Mouse (Mus musculus): ENCODE measurements around the gene Myocos. TPM values are rescaled to one million over a fixed set of nuclear protein-coding genes. Genes with fewer than 3 reads are reported as not detected.
"Not testable (repeated sequence)": the region's sequence is repeated elsewhere in the genome, so short reads cannot be mapped to it uniquely, and the experiment has no call there.

The Myocos gene
- not detected in 2 replicates for total RNA-seq (2014; fragmentation: Nextera tagmentation)
- not detected in 2 replicates for total RNA-seq (2017)

- ATAC-seq (replicated peaks; ENCODE audit: low FRiP score, low TSS enrichment, poor library complexity, severe bottlenecking): no peak
Measured at GRCm38 (mm10) chr1:162658119-162658518, at the start of gene Myocos. TSS of gene Myocos (minus strand) at chr1:162658219.

- ATAC-seq (replicated peaks; ENCODE audit: low FRiP score, low TSS enrichment, poor library complexity, severe bottlenecking): no peak
Measured at GRCm38 (mm10) chr1:162700389-162701066, 42.5 kb upstream of the Myocos start.

- no peak; the same call in 1 of the 2 replicates for ATAC-seq (replicated peaks; ENCODE audit: low FRiP score, low TSS enrichment, poor library complexity, severe bottlenecking)
Measured at GRCm38 (mm10) chr1:162697866-162698265, 39.8 kb upstream of the Myocos start.

GRCm38 (mm10) chr1:162693721-162694120, 35.7 kb upstream of the Myocos start:
- no peak for ATAC-seq (replicated peaks; ENCODE audit: low FRiP score, low TSS enrichment, poor library complexity, severe bottlenecking)

GRCm38 (mm10) chr1:162665486-162666174, 7.6 kb upstream of the Myocos start:
- ATAC-seq (replicated peaks; ENCODE audit: low FRiP score, low TSS enrichment, poor library complexity, severe bottlenecking): peak; percentile 38; the same call in 1 of the 2 replicates

GRCm38 (mm10) chr1:162664826-162665475, 6.9 kb upstream of the Myocos start:
- ATAC-seq (replicated peaks; ENCODE audit: low FRiP score, low TSS enrichment, poor library complexity, severe bottlenecking): peak; percentile 95

- peak; percentile 35; the same call in 1 of the 2 replicates for ATAC-seq (replicated peaks; ENCODE audit: low FRiP score, low TSS enrichment, poor library complexity, severe bottlenecking)
Measured at GRCm38 (mm10) chr1:162660276-162660860, 2.3 kb upstream of the Myocos start.

- ATAC-seq (replicated peaks; ENCODE audit: low FRiP score, low TSS enrichment, poor library complexity, severe bottlenecking): no peak
Measured at GRCm38 (mm10) chr1:162648416-162648815, 9.6 kb downstream of the Myocos start.

GRCm38 (mm10) chr1:162646083-162646686, 11.8 kb downstream of the Myocos start:
- peak; percentile 77 for ATAC-seq (replicated peaks; ENCODE audit: low FRiP score, low TSS enrichment, poor library complexity, severe bottlenecking)

GRCm38 (mm10) chr1:162643752-162644151, 14.3 kb downstream of the Myocos start:
- no peak for ATAC-seq (replicated peaks; ENCODE audit: low FRiP score, low TSS enrichment, poor library complexity, severe bottlenecking)

- ATAC-seq (replicated peaks; ENCODE audit: low FRiP score, low TSS enrichment, poor library complexity, severe bottlenecking): no peak
Measured at GRCm38 (mm10) chr1:162642591-162642990, 15.4 kb downstream of the Myocos start.

GRCm38 (mm10) chr1:162639861-162640260, 18.2 kb downstream of the Myocos start:
- ATAC-seq (replicated peaks; ENCODE audit: low FRiP score, low TSS enrichment, poor library complexity, severe bottlenecking): no peak

GRCm38 (mm10) chr1:162639051-162639750, 18.8 kb downstream of the Myocos start, which contains the start of gene Myoc:
TSS of gene Myoc (plus strand) at chr1:162639155.
- no peak for ATAC-seq (replicated peaks; ENCODE audit: low FRiP score, low TSS enrichment, poor library complexity, severe bottlenecking)

- ATAC-seq (replicated peaks; ENCODE audit: low FRiP score, low TSS enrichment, poor library complexity, severe bottlenecking): no peak
Measured at GRCm38 (mm10) chr1:162638535-162638934, 19.5 kb downstream of the Myocos start.

GRCm38 (mm10) chr1:162636516-162636915, 21.5 kb downstream of the Myocos start:
- no peak for ATAC-seq (replicated peaks; ENCODE audit: low FRiP score, low TSS enrichment, poor library complexity, severe bottlenecking)

- ATAC-seq (replicated peaks; ENCODE audit: low FRiP score, low TSS enrichment, poor library complexity, severe bottlenecking): not testable (repeated sequence)
Measured at GRCm38 (mm10) chr1:162635291-162635931, 22.6 kb downstream of the Myocos start.

- ATAC-seq (replicated peaks; ENCODE audit: low FRiP score, low TSS enrichment, poor library complexity, severe bottlenecking): not testable (repeated sequence)
Measured at GRCm38 (mm10) chr1:162628326-162628725, 29.7 kb downstream of the Myocos start.

GRCm38 (mm10) chr1:162627821-162628220, 30.2 kb downstream of the Myocos start:
- not testable (repeated sequence) for ATAC-seq (replicated peaks; ENCODE audit: low FRiP score, low TSS enrichment, poor library complexity, severe bottlenecking)

All from megakaryocyte-erythroid progenitor cell, adult 5-6 weeks (primary cell).